Mouse (Mus musculus) embryonic fibroblast, embryonic 13.5 days (primary cell): ENCODE measurements at regions not wholly inside any gene's neighbourhood (a gene's known extent, or its start where the extent isn't known, plus 50 kb on each side); places are given as distances from the start of the nearest gene placed in this dataset.

Experiments
- CTCF ChIP-seq: IDR thresholded peaks from 2 replicates; pipeline ENCODE4 v1.5.1; 2011; ENCODE audit warnings: mild to moderate bottlenecking, control low read depth, low read length, moderate library complexity, borderline replicate concordance; ENCODE audit not compliant: insufficient read depth
- POLR2A ChIP-seq: IDR thresholded peaks from 2 replicates; pipeline ENCODE4 v1.6.1; 2011; ENCODE audit warnings: low read depth, mild to moderate bottlenecking, control low read depth, low read length, moderate library complexity

GRCm38 (mm10) chr3:149273993-149274692 lies 283.8 kb upstream of the Adgrl2 start:
- no peak for TF ChIP-seq CTCF
- no peak for TF ChIP-seq POLR2A
